Mouse (Mus musculus) intestine, postnatal 0 days (tissue): Measurements from ENCODE around the gene Zdhhc19. TPM values are rescaled to one million over a fixed set of nuclear protein-coding genes. Genes with fewer than 3 reads are reported as not detected.

Experiments used
- ATAC-seq: fragments of 200-750 bp; cut with Nextera tagmentation; 2 replicates; pipeline ENCODE4 v1.8.0; 2017; ENCODE audit warnings: mild to moderate bottlenecking, moderate TSS enrichment, moderate library complexity
- H3K27ac ChIP-seq: fragments of 300-500 bp; sonication (generic); 2 replicates; pipeline ENCODE4 v1.5.1; 2014; ENCODE audit warnings: mild to moderate bottlenecking, low read depth, low read length, moderate library complexity
- H3K27me3 ChIP-seq: fragments of 300-500 bp; sonication (generic); replicated peaks from 2 replicates; pipeline ENCODE4 v1.6.1; 2014; ENCODE audit warnings: low read length, mixed read lengths; ENCODE audit not compliant: control insufficient read depth, insufficient read depth
- H3K36me3 ChIP-seq: fragments of 300-500 bp; sonication (generic); 2 replicates; pipeline ENCODE4 v1.6.1; 2014; ENCODE audit warnings: mild to moderate bottlenecking, moderate library complexity; ENCODE audit not compliant: control insufficient read depth, insufficient read depth
- H3K4me1 ChIP-seq: fragments of 300-500 bp; sonication (generic); replicated peaks from 2 replicates; pipeline ENCODE4 v1.6.1; 2014; ENCODE audit warnings: antibody characterized with exemption, low read length, mixed read lengths; ENCODE audit not compliant: control insufficient read depth, insufficient read depth
- H3K4me2 ChIP-seq: fragments of 300-500 bp; sonication (generic); replicated peaks from 2 replicates; pipeline ENCODE4 v1.6.1; 2014; ENCODE audit warnings: low read depth, mild to moderate bottlenecking, moderate library complexity
- H3K4me3 ChIP-seq: fragments of 300-500 bp; sonication (generic); 2 replicates; pipeline ENCODE4 v1.5.1; 2014; ENCODE audit warnings: low read depth, low read length
- H3K9ac ChIP-seq: fragments of 300-500 bp; sonication (generic); 2 replicates; pipeline ENCODE4 v1.6.1; 2014; ENCODE audit warnings: mild to moderate bottlenecking, low read depth, low read length
- H3K9me3 ChIP-seq: fragments of 300-500 bp; sonication (generic); 2 replicates; pipeline ENCODE4 v1.6.1; 2016; ENCODE audit warnings: mixed run types; ENCODE audit not compliant: control insufficient read depth
- CTCF ChIP-seq: sonication (generic); IDR thresholded peaks from 2 replicates; pipeline ENCODE4 v1.5.1; 2016; ENCODE audit warnings: low read depth, mild to moderate bottlenecking, control low read depth, antibody characterized with exemption, moderate library complexity
- WGBS: fragments of 180-500 bp; shearing (Covaris S2); extraction: QIAGEN DNeasy Blood & Tissue Kit; methylation state at CpG from one replicate; pipeline ENCODE4 v1.1.7; 2014; 5-methylcytosine and 5-hydroxymethylcytosine counted together
- polyA plus RNA-seq: library from polyadenylated mRNA; unstranded; fragments of >200 nt; fragmentation: Nextera tagmentation; extraction: Ambion mirVana; gene quantifications from 2 replicates; pipeline ENCODE4 v1.2.1, GENCODE M21; 2015

Zdhhc19 gene
- polyA plus RNA-seq, 1 experiment from 2014 or later: 3.8 TPM

- ATAC-seq: no peak
- Histone ChIP-seq H3K4me2 (no peak overlapping the region), H3K9me3 (no peaks in the 10 kb centered on the region), H3K4me1 (0 out of 2 replicates have a peak, but pooled peaks cover 9% of the 10 kb centered on the region), H3K9ac (no peak overlapping the region), H3K27me3 (no peaks in the 10 kb centered on the region), H3K27ac (peak overlapping the region; percentile 28; the same call in 1 of the 2 replicates), H3K36me3 (no peaks in the 10 kb centered on the region), H3K4me3 (no peak overlapping the region)
- TF ChIP-seq CTCF: no peak
- 42% methylated on average over 5 of the region's 5 CpGs for WGBS
Observed at GRCm38 (mm10) chr16:32524244-32524615, 28.2 kb downstream of the Zdhhc19 start.

GRCm38 (mm10) chr16:32526906-32527305 lies 30.8 kb downstream of the Zdhhc19 start:
- H3K4me1 ChIP-seq: 0 out of 2 replicates have a peak, but pooled peaks cover 9% of the 10 kb centered on the region
- no peak for TF ChIP-seq CTCF

GRCm38 (mm10) chr16:32532878-32533826 lies 37.1 kb downstream of the Zdhhc19 start:
- Histone ChIP-seq H3K27me3 (no peaks in the 10 kb centered on the region), H3K4me2 (no peak overlapping the region), H3K36me3 (no peaks in the 10 kb centered on the region), H3K4me1 (no peaks in the 10 kb centered on the region; the same call in 1 of the 2 replicates), H3K9me3 (no peaks in the 10 kb centered on the region), H3K27ac (no peak overlapping the region), H3K4me3 (no peak overlapping the region), H3K9ac (no peak overlapping the region)
- ATAC-seq: no peak
- TF ChIP-seq CTCF: no peak
- 83% methylated on average over 18 of the region's 18 CpGs for WGBS

More at GRCm38 (mm10) chr16:32526906-32527305, 30.8 kb downstream of the Zdhhc19 start:
- Histone ChIP-seq H3K4me3 (no peak overlapping the region), H3K4me2 (no peak overlapping the region), H3K36me3 (no peaks in the 10 kb centered on the region), H3K9ac (no peak overlapping the region), H3K27ac (no peak overlapping the region), H3K9me3 (no peaks in the 10 kb centered on the region), H3K27me3 (no peaks in the 10 kb centered on the region)
- no peak for ATAC-seq
- 55% methylated on average over 7 of the region's 7 CpGs for WGBS

GRCm38 (mm10) chr16:32535157-32535751 lies 39.2 kb downstream of the Zdhhc19 start:
- Histone ChIP-seq H3K27me3 (no peaks in the 10 kb centered on the region), H3K27ac (no peak overlapping the region), H3K4me3 (no peak overlapping the region), H3K9ac (no peak overlapping the region), H3K36me3 (no peaks in the 10 kb centered on the region), H3K4me1 (no peaks in the 10 kb centered on the region; the same call in 1 of the 2 replicates), H3K9me3 (no peaks in the 10 kb centered on the region), H3K4me2 (no peak overlapping the region)
- WGBS: 49% methylated on average over 5 of the region's 5 CpGs
- no peak for TF ChIP-seq CTCF
- no peak for ATAC-seq

- H3K27ac ChIP-seq: no peak overlapping the region
- WGBS: 32% methylated on average over 5 of the region's 5 CpGs
- H3K9ac ChIP-seq: no peak overlapping the region
- no peak for TF ChIP-seq CTCF
- H3K4me3 ChIP-seq: no peak overlapping the region
- H3K27me3 ChIP-seq: no peaks in the 10 kb centered on the region
- ATAC-seq: no peak
- H3K9me3 ChIP-seq: no peaks in the 10 kb centered on the region
- H3K4me2 ChIP-seq: no peak overlapping the region
- no peaks in the 10 kb centered on the region; the same call in 1 of the 2 replicates for H3K4me1 ChIP-seq
- H3K36me3 ChIP-seq: no peaks in the 10 kb centered on the region
Observed at GRCm38 (mm10) chr16:32537867-32538660, 42.0 kb downstream of the Zdhhc19 start.
